Mouse (Mus musculus) lung, postnatal 4 days (tissue): ENCODE measurements at regions not wholly inside any gene's neighbourhood (a gene's known extent, or its start where the extent isn't known, plus 50 kb on each side); places are given as distances from the start of the nearest gene placed in this dataset.
A peak's percentile ranks its signal among the peaks of the same experiment; 100 is the strongest.

Experiments
- DNase-seq, 2 experiments: peaks; one replicate each; pipeline ENCODE4 v3.0.0; 2021

DNA sequence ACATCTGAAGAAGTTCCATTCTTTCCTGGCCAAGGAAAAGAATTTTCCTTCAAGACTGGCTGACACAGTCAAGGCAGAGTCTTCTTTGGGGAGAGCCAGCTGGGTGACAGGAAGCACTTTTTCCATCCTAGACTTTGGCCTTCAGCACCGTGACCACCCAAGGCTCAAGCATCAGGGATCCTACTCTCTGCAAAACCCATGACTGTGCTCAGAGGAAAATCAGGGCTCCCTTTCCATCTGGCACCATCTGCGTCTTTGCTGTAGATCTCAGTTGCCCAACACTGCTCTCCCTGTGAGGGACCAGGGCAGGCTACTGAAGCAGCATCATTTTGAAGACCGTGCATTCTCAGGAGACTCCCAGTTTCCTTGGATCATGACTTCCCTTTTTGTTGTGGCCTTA, 51.1 kb upstream of the 1700012B07Rik start:
- peak in 1 of 2 experiments; percentile 48 for DNase-seq
